Mouse (Mus musculus) thymus, postnatal 36 days (tissue): ENCODE data around the gene Gpc6.

Experiments used
- DNase-seq, 2 experiments: peaks; one replicate each; pipeline ENCODE4 v3.0.0; 2022; ENCODE audit warnings: mixed read lengths in 2 of 2

The Gpc6 gene

DNA sequence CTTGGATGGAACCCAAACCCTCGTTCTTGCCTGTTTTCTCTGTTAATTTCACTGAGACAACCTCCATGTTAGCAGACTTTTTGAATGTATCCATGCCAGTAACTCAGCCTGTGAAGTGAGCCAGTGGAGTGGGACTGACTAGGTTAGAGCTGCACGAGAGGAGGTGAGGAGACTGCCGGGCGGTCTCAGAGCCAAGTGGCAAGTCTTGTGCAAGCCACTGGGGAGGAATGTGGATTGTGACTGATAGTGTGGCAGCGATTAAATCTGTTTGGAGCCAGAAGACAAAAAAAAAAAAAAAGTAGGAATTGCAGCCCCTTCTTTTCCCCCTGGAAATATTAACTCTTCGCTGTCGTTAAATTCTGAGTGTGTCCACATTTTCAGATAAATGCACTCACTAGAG is 831.4 kb downstream of the Gpc6 start:
- DNase-seq = no peak

DNA sequence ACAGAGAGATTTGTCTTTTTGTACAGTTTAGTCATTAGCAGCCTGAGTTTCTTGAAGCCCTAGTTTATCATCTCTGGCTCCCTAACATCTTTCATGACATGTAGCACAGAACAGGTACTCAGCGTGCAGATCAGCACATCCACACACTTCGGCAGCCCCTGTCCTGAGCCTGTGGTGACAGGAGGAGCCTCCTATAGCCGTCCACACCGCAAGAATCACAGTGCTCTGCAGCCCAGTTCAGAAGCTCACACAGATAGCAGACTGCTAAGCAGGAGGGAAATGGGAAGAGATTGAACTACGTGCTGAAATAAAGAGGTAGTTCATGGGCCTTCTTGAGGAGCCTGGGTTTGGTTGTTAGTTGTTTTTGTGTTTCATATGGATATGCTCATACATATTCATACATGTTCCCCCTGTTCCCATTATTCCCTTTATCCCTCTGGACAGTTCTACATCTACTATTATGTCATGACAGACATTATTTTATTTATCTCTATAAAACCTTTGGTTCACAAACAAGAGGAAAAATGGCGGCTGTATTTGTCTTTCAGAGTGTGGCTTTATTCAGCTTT is 832.8 kb downstream of the Gpc6 start:
- DNase-seq = no peak

DNA sequence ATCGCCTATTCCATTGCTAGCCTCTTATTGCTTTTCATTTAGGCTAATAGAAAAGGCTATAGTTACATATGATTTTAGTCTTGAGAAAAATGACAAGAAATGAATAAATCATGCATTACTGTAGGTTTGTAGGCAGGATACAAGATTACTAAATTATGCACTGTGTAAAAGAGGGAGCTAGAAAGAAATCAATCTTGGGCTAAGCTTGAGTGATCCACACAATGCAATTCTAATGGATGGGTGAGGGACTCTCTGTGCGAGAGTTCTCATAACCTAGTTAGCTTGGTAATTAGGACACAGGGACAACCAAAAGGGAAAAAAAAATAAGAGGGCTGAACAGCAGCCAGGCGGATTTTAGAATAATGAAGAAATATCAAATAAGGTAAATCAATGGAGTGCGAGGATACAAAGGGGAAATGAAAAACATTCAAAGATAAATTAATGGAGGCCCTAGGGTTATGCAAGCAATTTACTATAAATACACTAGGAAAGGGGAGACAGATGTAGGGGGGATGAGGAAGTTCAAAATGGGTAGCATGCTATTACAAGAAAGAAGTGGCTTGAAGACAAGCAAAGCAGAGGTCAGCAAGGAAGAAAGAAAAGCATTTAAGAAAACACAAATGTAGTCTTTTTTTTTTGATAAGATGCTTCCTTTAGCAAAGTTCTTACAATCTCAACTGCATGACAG is 835.9 kb downstream of the Gpc6 start:
- DNase-seq = no peak

DNA sequence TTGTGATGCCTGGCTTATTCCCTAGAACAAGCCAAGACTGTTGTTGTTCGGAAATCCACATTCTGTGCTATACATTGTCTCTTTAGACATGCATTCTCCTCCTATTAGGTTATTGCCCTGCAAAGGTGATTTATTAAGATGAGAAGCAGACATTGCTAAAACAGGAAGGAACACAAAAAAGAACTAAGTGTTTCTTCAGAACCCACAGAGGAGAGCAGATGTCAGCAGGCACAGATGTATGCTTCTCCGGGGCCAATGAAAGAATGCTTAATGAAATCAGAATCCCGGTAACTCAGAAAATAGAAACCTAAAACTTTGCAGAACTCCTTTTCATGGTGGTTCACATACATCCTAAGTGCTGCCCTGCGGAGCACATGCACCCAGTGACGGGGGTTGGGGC is 837.8 kb downstream of the Gpc6 start:
- no peak for DNase-seq

DNA sequence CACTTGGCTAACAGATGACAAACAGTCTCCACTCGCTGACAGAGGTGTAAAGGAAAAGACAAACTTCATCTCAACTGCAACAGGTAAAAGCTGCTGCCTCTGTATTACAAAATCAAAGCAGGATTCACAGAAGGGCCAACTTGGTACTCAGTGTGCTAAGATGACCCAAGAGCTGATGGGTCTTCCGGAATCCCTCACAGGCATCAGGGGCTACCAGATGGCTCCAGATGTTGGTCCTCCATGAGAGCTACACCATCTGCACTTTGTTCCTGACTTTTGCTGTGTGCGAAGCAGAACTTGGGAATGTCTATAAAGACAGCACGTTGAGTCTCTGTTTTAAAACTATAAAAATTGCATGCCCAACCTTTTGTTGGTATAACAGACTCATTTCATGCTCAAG is 842.7 kb downstream of the Gpc6 start:
- DNase-seq = no peak

DNA sequence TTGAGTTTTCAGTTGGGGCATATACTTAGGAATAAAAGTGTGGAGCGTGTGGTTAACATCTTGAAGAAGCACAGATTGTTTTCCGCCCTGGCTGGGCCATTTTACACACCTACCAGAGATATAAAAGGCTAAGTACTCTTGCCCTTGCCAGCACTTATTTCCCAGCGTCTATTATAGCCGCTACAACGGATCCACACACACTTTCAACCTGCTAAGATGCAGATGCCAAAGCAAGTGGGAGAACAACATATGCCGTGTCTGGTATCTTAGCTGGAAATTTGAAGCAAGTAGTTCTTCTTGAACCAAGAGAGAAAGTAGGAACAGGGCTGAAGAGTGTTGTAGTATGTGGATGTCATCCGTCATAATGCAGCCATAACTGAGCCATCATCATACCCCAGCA is 843.6 kb downstream of the Gpc6 start:
- no peak for DNase-seq

DNA sequence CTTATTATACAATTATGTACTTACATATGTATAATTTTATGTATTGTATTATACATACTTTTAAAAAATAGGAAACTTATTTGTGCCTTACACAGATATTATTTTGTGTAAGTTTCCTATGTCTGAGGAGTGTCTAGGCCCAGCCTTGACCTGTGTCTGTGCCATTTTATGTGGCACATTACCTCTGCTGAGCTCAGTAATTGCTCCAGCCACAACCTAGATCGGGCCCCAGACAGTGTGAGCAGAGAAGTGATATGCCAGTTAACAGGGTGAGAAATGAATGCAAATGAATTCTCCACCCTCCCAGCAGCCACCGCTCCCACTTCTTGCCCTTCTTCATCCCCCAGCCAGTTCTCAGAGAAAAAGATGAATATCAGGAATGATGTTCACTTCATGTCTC is 848.3 kb downstream of the Gpc6 start:
- no peak for DNase-seq

DNA sequence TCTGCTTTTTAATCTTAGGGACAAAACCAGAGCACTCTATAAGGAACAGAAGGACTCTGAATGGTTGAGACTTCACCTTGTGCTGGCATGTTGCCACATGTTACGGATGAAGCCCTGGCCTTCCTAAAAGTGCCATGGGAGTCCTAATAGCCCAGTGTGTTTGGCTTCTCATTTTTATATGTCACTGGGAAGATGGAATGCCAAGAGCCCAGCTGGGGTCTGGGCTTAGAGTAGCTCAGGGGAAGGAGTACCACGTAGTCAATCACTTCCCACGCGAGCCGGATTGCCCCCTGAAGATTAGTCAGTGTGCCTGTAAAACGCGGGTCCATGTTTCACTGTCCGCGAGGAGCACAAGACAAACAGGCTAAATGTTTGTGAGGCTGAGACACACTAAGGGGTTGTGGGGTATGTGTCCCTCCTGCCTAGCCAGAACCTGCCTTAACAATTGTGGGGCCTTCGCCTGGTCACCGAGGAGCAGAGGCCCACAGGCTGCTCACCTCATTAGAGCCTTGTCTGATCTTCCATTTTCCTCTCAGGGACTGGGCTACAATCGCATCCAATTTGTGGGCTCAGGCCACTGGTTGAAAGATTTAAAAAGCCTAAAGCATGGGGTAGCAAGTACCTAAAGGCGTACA is 852.9 kb downstream of the Gpc6 start:
- DNase-seq = no peak

DNA sequence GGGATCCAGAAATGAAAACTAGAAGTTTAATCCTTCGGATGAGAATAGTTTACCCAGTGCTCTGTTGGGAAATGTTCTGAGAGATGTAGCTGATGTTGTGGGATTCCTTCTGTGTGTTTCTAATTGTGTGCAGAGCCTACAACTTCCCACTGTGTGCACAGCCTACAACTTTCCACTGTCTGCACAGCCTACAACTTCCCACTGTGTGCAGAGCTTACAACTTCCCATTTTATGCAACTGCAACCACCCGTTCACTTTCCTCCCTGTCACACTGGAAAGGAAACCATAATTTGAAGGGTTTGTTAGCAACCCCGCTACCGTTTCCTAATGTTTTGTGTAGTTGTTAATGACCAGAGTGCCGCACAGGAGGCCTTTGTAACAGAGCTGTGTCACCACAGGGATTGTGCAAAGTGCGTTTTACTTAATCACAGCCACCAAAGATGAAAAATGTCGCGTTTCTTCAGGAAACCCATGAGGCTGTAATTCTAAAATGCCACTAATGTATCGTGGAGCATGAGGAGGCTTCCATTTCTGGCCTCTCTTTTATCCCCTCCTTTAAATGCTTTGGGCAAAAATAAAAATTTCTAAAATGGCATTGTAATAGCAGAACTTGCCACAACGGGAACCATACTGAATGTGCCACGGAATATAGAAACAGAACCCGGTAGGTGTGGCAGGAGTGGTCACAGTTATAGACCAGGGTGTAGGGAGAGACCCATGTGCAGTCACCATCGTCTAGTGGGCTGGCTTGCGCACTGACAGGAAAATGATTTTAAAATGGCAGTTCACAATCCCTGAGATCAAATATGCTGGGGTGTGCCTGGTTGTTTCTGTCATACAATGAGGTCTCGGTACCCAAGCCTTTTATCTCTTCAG is 853.7 kb downstream of the Gpc6 start:
- no peak for DNase-seq

DNA sequence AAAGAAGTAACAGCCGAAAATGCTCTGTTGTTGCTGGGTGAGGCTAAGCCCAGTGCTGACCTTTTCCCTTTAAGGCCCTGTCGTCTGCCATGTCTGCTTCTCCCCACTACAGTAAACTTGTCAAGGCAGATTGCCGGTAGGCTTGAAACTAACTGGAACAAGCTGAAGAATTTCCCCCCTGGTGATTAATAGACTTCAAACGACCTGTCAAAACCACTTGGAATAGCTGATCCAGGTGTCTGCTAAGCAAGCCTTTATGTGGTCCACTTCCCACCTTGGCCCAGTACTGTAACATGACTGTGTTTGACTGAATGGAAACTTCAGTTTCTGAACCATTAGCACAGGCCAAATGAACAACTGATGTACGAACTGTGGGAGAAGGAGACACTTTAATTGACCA is 856.6 kb downstream of the Gpc6 start:
- DNase-seq = no peak

DNA sequence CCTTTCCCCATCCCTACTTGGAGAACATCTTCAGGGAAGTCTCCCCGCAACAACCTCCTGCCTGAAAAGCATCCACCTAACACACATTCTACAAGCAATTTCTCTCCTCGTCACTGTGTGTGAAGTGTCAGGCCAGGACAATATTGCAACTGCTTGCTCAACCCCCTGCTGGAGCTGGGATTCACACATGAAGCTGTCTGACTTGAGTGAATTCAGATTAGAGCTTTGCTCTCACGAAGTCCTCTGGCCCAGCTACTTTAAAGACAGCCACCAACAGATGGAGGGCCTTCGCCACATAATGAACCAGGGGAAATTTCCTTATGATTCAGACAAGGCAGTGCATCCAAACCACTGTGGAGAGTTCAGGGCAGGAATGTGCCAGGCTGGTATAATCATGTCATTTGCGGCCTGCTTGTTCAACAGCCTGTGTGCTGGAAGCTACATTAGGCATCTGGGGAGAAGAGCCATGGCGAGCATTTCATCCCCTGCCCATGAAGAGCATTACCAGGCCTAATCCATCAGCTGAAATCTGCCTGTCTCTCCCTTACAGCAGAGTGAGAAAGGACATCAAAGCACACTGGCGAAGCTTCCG is 858.7 kb downstream of the Gpc6 start:
- no peak for DNase-seq

DNA sequence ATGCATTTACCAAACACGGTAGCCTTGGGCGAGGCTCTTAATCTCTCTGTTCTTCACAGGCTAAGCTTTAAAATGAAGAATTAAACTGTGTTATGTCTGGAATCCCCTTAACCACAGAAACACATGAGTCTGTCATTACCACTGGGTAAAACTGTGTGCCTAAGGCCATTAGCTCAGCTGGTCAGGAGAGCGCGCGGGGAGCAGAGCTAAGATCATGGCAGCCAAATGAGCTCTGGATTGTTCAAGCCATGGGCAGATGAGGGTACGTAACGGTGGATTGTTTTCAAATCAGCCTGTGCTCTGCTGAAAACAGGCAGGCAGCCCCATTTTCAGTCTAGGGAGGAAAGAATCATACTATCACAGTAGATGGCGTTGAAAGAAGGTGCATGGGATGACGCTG is 859.8 kb downstream of the Gpc6 start:
- DNase-seq = no peak

DNA sequence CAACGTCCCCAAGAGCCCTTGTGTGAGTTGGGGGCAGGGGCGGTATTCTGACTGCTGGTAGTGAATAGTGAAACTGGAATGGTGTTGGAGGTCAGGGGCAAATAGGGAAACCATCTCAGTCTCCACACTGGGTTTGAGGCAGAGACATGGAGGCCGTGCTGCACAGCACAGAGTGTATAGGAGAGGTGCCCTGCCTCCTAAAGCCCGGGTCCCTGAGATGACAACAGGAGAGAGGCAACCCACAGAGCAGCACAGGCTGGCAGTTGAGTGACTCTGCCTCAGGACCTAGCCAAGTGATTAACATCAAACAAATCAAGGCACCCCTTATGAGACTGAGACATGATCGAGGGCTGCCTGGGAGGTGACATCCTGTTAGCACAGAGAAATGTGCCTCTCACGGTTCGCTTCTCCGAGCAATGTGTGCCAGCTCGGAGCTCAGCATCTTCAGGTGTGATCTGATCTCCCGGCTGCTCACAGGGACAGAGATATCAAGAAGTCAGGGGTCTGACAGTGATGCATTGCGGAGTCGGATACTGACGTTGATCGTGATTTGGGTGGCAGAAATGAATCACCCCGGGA is 860.5 kb downstream of the Gpc6 start:
- no peak for DNase-seq

DNA sequence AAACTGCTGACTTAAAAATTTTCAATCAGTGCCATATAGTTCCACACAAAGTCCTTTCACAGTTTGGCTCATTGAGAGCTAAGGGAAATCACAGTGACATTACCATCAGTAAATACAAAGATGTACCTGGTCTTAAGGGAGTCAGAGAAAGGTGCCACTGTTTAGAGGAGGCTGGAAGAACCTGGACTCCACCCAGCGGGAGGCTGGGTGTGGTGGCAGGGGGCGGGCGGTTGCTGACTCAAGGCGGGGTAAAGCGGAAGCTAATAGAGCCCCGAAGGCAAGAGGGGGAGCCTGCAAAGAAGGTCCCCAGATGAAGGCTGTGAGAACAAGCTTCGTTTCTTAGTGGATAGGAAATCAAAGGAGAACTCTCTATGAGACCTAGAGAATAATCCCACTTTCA is 861.5 kb downstream of the Gpc6 start:
- DNase-seq = no peak

DNA sequence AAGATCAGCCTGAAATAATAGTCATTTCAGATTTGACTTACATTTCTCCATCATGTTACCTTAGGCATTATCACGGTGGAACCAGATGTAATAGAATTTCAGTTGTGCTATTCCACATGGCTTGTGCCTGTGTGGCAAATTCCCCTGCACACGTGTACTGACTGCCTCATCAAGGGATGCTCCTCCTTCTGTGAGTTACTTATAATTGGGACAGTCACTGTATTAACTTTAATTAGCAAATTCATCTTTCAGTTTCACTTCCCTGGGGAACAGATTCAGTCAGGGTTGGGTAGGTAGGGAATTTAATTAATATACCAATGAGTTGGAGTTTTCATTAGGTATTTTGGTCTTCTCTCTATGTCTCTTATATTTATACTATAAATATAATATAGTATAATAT is 869.8 kb downstream of the Gpc6 start:
- DNase-seq = no peak

DNA sequence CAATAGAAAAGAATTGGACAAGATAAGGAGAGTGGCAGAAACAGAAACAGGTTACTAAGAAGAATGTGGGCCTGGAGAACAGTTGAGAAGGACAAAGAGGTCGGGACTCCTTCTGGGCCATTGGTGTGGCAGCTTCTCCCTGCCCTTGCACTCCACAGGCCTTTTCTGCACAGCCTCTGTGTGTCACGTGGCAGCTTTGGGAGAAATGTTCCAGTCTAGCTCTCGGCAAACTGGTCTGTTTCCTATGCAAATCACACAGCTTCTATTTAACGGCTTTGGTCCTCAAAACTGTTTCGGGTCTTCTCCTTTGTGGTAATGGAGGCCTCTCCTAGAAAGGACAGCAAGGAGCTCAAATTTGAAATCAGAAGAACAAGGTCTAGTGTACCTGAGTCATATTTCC is 871.5 kb downstream of the Gpc6 start:
- DNase-seq = no peak

DNA sequence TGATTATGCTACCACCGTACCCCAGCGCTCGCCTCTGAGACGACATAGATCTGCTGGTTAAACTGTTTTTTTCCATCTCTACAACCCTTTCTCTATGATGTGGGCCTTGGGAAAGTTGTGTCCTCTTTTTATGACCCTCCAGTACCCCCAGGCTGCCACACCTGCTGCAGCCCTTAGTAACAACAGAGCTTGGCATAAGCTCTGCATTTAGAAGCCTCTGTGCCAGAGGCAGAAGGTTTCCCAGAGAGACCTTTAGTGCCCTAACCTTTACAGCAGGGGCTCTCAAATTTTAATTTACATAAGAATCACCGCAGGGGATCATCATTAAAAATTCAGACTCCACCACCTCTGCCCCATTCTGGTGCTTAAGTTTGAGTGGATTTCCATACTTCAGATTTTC is 875.3 kb downstream of the Gpc6 start:
- no peak for DNase-seq

DNA sequence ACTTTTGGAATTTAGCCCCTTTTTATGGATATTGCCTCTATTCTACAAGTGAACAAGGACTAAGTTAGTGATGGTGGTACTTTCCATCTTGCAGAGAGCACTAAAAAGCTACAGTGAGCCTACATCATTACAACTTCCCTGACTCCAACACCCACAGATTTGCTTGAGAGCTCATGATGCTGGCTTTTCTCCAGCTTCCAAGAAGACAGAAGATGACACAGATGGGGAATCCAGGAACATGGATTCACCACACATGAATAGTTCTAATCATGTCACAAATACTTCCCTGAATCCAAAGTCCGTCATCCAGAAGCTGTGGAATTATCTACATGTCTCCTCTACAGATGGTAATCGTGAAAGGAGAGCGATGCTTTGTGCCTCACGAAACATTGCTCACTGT is 882.7 kb downstream of the Gpc6 start:
- no peak for DNase-seq

DNA sequence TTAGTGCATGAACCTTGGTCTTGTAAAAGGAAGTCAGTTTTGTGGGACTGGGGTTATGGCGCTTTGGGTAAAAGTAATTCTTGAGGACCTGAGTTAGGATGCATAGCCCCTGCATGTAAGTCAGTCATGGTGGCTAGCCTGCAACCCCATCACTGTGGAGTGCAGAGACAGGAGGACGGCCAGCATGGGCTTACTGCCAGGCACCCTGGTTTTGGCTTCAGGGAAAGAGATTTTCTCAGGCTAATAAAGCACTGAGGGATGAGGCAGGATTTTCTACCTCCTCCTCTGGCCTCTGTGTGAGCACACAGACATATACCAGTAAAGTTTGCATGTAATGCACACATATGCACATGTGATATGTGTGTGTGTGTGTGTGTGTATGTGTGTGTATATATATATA is 883.2 kb downstream of the Gpc6 start:
- DNase-seq = no peak

DNA sequence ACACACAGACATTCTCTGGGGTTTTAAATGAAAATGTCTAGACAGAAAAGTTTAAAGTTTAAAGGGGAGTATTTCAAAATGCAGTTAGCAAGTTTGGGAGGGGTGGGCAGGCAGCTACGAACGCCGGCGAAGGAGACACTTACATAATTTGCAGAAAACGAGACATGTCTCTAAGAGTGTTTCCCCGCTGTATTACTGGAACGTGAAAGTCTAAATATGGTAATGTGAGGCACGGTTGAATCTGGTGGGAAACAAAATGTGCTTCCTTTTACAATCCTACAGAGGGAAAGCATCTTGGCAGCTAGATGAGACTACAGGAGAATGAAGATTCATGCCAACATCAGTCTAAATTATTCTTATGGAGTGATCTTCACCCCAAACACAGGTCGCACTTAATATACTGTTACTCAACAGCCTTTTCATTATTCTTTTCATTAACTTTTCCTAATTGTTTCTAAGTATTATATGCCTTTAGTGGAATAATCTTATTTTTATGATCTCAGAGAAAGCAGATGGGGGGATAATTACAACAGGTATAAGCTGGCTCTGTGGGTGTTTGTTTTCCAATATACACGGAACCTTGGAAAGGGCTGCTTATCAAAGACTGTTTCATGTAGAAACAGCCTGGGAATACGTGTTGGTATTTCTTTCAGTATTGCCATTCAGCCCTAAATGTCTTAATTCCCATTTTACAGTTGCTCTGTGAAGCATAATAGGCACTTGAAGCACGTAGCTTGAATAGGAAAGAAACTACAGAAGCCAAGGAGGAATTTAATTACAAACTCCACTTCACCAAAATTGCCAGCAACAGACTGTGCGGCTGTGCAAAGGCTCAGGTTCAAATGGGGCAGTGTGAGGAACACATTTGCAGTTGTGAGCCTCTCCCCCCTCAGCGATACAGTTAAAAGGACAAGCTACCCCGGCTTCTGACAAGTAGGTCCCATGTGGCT is 885.5 kb downstream of the Gpc6 start:
- DNase-seq = no peak

DNA sequence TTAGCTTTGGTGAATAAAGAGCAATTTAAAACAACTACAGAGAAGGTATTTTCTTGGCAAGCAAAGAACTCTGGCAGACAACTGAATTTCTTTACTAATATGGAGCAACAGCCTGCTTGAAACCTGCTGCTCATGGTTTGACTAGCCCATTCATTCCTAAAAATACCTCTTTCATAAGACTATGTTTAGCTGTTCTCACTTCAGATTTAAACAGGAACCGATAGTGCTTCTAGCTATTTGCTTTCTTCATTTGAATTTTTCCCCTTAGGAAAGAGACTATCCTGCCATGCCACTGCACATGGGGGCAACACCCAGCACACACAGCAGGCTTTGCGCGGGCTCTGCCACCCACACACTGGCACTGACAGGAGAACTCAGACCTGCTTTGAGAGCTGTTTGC is 888.4 kb downstream of the Gpc6 start:
- no peak for DNase-seq

DNA sequence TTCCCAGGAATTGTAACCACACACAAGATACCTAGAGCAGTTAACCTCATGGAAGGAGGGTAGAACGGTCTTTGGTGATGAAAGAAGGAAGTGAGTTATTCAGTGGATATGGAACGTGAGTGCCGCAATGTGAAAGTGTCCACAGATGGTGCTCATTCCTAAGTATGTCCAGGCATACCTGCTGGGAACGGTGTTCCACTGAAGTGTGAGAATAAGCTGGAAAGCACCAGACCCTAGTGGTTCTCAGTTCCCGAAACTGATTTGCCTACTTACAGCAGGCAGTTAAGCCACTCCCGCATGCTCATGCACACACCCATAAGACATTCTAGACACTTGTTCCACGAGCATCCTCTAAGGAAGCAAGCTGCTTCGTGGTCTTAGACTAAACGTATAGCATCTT is 890.9 kb downstream of the Gpc6 start:
- no peak for DNase-seq
